Mouse (Mus musculus): ENCODE results near the gene Zfp638.
A peak's percentile ranks its signal among the peaks of the same experiment; 100 is the strongest.

Zfp638 gene

DNA sequence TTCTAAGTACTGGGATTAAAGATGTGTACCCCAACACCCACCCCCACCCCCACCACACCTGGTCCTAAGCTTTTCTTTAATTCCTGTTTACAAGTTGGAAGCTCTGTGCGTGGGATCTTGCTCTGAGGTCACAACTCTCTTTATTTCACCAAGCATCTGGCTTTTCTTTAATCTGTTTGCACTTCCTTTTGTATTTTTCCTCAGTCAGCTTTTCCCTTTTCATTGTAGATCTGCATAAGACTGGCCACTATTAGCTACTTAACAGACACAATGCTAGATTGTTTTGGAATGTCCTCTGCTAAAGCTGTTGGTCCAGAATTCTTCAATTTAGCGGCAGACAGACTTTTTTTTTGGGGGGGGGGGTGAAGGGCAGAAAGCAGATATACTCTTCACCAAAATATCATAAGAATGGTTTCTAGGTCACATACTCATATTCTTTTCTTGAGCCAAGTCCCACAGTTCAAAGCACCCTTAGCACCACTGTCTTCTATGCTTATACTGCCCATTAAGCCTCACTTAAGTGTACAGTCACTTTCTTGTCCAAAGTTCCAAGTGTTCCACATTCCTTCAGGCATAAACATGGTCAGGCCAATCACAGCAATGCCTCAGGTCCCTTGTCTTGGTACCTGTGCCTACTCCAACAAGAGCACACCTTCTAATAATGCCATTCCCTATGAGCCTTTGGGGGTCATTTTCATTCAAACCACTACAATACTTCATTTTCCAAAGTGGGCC, 23.5 kb downstream of the Zfp638 start:
- DNase-seq (ENCODE audit: extremely low read depth, low read depth): no peak

- DNase-seq (ENCODE audit: extremely low read depth, low read depth): no peak
These were observed 24.3 kb downstream of the Zfp638 start for GRCm38 (mm10) chr6:83891251-83891650.

DNA sequence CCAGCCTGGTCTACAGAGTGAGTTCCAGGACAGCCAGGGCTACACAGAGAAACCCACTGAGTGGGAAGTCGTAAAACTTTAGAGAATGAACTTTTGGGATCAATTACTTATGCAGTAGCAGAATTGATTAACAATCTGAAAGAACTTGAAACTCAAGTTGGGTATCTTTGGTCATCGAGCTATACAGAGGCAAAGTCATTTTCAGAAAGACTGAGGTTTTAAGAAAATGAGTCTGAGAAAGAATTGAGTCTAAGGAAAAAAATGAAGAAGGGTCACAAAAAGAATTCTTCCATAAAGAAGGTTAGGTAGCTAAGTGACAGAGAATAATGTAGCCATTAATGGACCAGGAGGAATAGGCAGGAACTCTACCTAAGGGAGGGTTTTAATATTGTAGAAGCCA, 24.8 kb downstream of the Zfp638 start:
- DNase-seq (ENCODE audit: extremely low read depth, low read depth): no peak

DNA sequence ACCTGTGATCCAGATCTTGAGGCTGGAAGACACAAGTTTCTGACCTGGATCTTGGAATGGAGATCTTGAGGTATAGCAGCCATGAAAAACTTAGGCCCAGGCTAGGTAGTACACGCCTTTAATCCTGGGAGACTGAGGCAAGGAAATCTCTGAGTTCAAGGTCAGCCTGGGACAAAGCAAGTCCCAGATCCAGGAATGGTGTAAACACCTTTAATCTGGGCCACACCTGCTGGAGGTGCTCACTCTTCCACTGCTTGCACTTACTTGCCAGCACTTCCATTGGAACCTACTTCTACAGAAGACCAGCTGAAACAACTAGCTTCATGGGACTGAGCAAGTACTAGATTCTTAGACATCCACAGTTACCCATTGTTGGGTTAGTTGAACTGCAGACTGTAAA, 26.2 kb downstream of the Zfp638 start:
- DNase-seq (ENCODE audit: extremely low read depth, low read depth): no peak

DNA sequence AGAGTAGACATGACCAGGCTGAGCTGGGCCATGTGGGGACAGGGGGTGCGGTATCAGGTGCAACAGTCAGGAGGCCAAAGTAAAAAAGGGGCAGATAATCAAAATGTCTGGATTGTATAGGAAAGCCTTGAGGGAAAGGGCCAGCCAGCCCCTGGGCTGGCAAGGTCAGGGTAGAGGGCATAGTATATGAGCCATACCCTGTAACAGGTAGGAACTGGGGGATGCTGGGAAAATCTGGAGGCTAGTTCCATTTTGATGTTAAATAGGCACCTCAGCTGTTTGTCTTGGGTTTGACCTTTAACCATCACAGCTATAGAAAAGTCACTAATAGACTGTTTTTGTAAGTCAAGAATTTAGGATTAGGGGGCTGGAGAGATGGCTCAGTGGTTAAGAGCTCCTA, 26.7 kb downstream of the Zfp638 start:
- no peak for DNase-seq (ENCODE audit: extremely low read depth, low read depth)

- DNase-seq (ENCODE audit: extremely low read depth, low read depth): no peak
These were observed 32.2 kb downstream of the Zfp638 start for GRCm38 (mm10) chr6:83899142-83899541.

DNA sequence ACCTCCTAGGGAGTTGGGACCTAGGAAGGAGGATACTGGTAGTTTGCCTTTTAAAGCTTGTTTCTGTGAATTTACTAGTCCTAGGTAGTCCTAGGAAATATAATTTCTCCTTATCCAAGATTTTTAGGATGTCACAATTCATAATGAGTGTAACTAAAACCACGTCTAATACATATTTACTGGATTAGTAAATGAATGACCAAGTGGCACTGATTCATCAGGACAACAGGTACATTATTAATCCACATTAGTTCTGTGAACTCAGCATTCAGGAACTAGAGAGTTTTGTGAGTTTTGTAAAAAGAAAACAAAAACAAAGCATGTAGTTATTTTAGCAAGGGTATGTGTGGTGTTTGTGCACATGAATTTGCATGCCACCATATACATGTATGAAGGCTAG, 38.4 kb downstream of the Zfp638 start:
- DNase-seq (ENCODE audit: extremely low read depth, low read depth): no peak

DNA sequence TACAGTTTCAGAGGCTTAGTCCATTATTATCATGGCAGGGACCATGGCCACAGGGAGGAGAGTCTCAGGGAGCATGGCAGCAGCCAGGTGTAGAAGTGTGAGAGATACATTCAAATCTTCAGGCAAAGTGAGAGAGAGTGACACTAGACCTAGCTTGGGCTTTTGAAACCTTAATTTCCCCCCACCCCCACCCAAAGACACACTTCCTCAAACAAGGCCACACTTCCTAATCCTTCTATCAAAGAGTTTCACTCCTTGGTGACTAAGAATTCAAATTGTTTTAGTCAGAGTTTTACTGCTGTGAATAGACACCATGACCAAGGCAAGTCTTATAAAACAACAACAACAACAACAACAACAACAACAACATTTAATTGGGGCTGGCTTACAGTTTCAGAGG, 39.8 kb downstream of the Zfp638 start:
- peak; percentile 9 for DNase-seq (ENCODE audit: extremely low read depth, low read depth)

DNA sequence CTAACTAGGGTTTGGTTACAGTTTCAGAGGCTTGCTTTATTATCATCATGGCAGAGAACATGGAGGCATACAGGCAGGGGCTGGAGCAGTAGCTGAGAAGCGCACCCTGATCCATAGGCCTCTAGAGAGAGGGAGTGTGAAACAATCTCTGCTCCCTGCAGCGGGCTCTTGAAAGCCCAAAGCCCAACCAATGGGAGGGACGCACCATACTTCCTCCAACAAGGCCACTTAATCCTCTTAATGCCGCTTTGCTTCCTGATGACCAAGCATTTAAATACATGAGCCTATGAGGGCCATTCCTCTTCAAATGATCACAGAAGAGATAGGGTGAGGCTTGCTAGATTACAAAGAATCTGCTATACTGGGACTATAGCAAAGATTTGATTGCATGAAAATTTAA, 41.5 kb downstream of the Zfp638 start:
- no peak for DNase-seq (ENCODE audit: extremely low read depth, low read depth)

DNA sequence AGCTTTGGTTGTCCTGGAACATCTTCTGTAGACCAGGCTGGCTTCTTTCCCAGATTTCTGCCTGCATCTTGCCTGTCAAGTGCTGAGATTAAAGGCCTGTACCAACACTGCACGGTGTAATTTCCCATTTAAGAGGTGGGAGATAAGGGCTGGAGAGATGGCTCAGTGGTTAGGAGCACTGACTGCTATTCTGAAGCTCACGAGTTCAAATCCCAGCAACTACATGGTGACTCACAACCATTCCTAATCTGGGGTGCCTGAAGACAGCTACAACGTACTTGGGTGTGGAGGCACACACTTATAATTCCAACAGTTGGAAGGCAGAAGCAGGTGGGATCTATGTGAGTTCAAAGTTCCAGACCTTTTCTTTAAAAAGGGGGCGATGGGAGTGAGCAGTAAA, 46.8 kb downstream of the Zfp638 start:
- DNase-seq (ENCODE audit: extremely low read depth, low read depth): peak; percentile 32

GRCm38 (mm10) chr6:83914183-83914719, 47.3 kb downstream of the Zfp638 start:
- DNase-seq (ENCODE audit: extremely low read depth, low read depth): peak; percentile 76

- no peak for DNase-seq (ENCODE audit: extremely low read depth, low read depth)
These were observed 47.9 kb downstream of the Zfp638 start for GRCm38 (mm10) chr6:83914720-83915271.

DNA sequence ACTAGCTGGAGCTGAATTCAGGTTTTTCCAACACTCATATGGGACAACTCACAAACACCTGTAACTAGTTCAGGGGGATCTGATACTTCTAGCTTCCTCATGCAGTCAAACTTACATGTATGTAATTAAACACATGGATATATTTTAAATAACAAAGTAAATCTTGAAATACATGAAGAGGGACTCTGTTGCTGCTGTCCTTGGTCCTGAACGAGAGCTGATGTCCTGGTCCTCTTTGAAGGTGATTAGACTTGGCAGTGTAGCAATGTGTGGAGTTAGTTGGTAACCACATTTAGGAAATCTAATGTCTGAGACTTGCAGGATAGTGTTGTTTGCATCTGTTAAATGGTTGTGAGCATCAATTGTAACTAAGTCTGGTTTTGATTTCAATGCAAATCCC, 60.5 kb downstream of the Zfp638 start:
- DNase-seq (ENCODE audit: extremely low read depth, low read depth): peak; percentile 25

GRCm38 (mm10) chr6:83928225-83928624, 61.3 kb downstream of the Zfp638 start:
- DNase-seq (ENCODE audit: extremely low read depth, low read depth): no peak

DNA sequence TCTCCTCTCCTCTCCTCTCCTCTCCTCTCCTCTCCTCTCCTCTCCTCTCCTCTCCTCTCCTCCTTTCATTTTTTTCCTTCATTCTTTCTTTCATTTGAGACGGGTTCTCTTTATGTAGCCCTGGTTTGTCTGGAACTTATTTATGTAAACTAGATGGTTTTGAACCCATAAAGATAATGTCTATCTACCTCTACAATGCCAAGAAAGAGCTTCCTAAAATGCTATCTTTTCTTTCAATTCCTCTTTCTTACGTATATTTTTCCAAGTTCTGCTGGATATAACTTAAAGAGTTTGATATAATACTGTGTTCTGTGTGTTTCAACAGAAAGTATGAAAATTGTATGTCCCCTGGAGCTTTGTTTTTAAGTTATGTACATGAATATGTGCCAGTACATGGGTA, 72.6 kb downstream of the Zfp638 start:
- DNase-seq (ENCODE audit: extremely low read depth, low read depth): no peak

DNA sequence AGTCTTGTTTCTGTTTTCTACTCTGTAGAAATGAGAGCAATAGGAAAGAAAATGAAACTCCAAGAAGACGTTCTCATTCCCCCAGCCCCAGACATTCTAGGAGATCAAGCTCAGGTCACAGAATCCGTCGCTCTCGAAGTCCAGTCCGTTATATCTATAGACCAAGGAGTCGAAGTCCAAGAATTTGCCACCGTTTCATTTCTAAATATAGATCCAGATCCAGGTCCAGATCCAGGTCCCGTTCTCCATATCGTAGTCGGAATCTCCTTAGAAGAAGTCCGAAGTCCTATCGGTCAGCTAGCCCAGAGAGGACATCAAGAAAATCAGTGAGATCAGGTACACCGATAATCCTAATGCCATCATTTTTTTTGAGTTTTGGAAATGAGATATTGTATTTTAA, 75.9 kb downstream of the Zfp638 start:
- DNase-seq (ENCODE audit: extremely low read depth, low read depth): no peak

- no peak for DNase-seq (ENCODE audit: extremely low read depth, low read depth)
These were observed 86.7 kb downstream of the Zfp638 start for GRCm38 (mm10) chr6:83953603-83954002.

DNA sequence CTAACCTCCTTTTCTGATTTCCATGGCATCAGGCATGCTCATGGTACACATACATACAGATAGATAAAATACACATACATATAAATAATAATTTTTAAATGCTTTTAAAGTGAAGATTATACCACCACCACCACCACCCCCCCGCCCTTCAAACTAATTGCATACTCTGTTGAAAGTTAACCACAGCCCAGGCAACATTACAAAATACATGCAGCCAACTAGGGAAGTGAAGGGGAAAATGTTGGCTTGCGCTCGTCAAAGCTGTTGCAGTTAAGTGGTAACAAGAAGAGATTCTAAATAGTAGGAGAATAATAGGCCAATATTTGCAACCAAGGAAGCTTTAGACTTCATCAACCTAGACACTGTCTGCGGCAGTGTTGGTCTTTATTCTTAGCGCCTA, 120.7 kb downstream of the Zfp638 start:
- no peak for DNase-seq (ENCODE audit: extremely low read depth, low read depth)

DNA sequence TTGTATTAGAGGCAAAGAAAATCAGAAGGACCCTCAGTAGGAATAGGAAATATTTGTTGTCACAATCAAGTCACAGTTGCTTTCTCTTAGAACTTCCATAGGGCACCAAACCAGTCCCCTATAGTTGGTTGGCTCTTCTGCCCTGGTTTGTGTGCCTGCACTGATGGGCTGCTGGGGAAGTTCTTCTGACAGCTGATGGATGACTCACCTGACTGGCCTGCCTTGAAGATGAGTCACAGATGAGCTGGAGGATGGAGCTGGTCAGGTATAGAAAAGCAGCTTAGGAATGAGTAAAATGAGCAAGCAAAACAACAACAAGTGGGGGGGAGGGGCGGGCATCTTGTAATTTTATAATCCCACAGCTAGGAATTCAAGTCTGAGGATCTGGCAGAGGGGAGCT, 135.8 kb downstream of the Zfp638 start:
- no peak for DNase-seq (ENCODE audit: extremely low read depth, low read depth)

GRCm38 (mm10) chr6:84004295-84004694, 137.4 kb downstream of the Zfp638 start:
- peak; percentile 6 for DNase-seq (ENCODE audit: extremely low read depth, low read depth)

DNA sequence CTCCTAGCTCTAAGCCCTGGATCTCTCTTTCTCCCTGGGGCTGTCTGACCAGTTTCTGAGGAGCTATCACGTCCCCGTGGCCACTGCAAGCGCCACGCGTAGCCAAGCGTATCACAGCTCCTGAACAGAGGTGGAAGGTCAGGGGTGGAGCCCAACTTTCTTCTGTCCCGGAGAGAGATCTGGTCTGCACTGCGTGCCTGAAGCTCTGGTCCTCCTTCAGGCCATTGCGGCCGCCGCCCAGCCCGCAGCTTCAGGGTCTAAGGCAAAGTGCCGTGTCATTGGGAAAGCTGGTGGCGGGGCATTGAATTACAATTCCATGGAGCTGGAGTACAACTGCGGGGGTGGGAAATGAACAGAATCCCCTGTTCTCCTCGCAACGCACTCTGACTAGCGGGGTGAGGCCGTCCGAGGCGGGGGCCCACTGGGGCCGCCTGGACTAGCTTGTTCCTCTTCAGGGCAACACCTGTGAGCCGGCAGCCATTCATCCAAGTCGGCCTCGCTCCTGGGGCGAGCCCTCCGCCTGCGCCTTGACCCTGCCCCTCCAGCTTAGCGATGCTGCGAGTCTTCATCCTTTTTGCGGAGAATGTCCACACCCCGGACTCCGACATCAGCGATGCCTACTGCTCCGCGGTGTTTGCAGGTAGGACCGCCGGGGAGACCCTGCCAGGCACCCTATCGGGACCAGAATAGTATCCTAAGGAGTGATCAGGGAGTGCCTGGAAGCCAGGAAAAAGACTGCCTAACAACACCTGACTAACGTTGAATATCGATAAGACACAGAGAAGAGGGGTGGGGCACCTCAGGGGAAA, 141.7 kb downstream of the Zfp638 start, which contains the start of gene Dysf:
Gene Dysf (plus strand): TSS at position 228 of the 809 bp plus-strand sequence.
- no peak for DNase-seq (ENCODE audit: extremely low read depth, low read depth)

- DNase-seq (ENCODE audit: extremely low read depth, low read depth): no peak
These were observed 142.4 kb downstream of the Zfp638 start for GRCm38 (mm10) chr6:84009172-84009872.

Measured in MEL-GATA-1-ER (cell line).